Mouse (Mus musculus): ENCODE measurements around the gene Pemt.

DNA sequence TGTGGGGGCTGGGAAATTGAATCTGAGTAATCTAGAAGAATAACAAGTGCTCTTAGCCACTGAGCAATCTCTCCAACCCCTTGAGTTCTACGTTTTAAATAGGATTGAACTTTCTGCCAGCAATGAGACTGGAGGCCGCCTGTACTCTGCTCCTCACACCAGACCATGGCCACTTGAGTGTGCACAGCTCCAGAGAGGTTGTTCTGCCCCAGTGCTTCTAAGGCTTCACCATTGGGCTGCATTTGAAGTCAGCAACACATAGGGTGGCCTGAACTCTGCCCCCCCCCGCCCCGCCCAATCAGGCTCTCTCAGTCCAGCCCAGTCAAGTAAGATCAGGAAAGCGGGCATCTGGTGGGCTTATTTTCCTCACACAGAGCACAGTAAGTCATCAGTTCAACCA lies 68.5 kb downstream of the Pemt start:
- TF ChIP-seq CTCF (IDR thresholded peaks at IDR 0.05) (no peak), EP300 (IDR thresholded peaks at IDR 0.05) (no peak)
